Mouse (Mus musculus) embryonic fibroblast, embryonic 13.5 days (primary cell): ENCODE measurements around the gene Trpm2.
"Not testable (repeated sequence)": the region's sequence is repeated elsewhere in the genome, so short reads cannot be mapped to it uniquely, and the experiment has no call there.

Experiments used
- CTCF ChIP-seq: IDR thresholded peaks from 2 replicates; pipeline ENCODE4 v1.5.1; 2011; ENCODE audit warnings: mild to moderate bottlenecking, control low read depth, low read length, moderate library complexity, borderline replicate concordance; ENCODE audit not compliant: insufficient read depth
- POLR2A ChIP-seq: IDR thresholded peaks from 2 replicates; pipeline ENCODE4 v1.6.1; 2011; ENCODE audit warnings: low read depth, mild to moderate bottlenecking, control low read depth, low read length, moderate library complexity

DNA sequence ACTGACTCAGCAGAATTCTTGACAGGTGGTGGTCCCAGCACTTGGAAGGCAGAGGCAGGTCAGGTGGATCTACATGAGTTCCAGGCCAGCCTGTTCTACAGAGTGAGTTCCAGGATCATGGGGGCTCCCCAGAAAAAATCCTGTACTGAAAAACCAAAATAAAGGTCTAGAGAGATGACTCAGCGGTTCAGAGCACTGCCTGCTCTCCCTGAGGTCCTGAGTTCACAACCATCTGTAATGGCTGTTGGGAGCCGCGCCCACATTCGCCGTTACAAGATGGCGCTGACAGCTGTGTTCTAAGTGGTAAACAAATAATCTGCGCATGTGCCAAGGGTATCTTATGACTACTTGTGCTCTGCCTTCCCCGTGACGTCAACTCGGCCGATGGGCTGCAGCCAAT is 49.6 kb upstream of the Trpm2 start:
- TF ChIP-seq CTCF, POLR2A: not testable (repeated sequence)
